Mouse (Mus musculus) layer of hippocampus, adult 8-10 months (tissue): Measurements from ENCODE around the gene Rgs12. TPM values are rescaled to one million over a fixed set of nuclear protein-coding genes. Genes with fewer than 3 reads are reported as not detected.

Experiments used
- DNase-seq, 2 experiments: peaks; one replicate each; pipeline ENCODE4 v3.0.0; 2022; ENCODE audit warnings: low spot score in 2 of 2
- total RNA-seq, 4 experiments: library from RNA; stranded (reverse); gene quantifications; 2 replicates each; pipeline ENCODE4 v1.2.4; 2022

Rgs12 gene
- 10 to 100 TPM; 38.8 to 53.3 (median 42.3) TPM for total RNA-seq

DNA sequence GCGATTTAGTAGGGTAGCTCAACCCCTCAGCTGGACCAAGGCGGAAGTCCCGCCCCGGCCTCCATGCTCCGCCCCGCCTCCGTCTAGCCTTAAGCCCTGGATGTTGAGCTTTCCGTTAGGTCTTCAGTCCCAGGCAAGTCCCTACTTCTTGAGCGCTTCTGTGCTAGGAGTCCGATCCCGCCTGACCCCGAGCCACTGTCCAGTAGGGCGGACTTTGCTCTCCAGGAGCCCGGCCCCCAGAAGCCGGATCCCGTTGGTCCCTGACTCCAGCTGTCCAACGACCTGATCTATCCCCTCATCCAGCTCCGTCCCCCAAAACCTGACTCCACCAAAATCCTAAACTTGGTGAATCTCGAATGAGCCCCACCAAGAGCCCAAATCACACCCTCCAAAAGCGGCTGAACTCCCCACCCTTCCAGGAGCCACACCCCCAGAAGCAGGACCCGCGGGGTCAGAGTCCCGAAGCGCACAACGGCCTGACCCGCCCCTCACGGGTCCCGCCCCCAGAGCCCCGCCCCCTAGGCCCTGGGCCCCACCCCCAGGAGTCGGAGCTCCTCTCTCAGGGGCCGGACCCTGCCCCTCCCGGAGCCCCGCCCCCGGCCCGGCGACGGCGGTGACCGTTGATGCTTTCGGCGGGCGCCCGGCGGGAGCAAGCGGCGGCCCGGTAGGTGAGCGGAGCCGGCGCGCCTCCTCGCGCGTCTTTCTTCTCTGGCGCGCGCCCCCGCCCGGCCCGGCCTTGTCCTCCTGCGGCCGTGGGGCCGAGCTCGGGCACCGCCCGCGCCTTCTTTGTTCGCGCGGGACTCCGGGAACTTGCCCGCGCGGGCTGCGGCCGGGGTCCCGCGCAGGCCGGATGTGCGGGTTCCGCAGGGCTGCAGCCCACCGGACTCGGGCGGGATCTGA, at the start of gene Rgs12:
Rgs12 (plus strand) TSS at position 585 of the 900 bp plus-strand sequence.
- DNase-seq: no peak

DNA sequence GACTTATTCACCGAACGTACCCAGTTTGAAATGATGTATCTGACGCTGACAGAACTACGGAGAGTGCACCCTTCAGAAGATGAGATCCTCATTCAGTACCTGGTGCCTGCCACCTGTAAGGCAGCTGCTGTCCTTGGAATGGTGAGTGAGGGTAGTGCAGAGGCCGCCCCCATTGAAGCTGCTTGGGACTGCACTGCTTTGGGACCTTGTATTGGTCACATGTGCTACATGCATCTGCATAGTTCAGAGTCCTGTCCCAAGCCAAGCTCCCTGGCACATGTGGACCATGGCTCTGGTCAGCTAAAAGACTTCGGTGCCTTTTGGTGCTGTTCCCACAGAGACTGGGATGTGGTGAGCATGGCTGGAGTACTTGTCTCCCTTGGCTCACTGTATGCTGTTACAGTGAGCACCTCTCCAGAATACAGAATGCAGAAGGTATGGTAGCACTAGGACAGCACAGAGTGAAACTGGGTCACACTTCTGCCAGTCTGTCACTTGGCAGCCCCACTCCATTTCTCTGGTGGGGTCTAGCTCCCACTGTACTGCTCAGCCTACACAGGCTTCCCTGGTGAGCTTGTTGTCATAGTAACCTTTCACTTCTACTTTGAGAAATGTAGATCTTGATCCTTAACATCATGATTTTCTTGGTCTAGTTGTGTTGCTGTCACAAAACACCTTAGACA, 49.3 kb upstream of the Rgs12 start:
- DNase-seq: no peak

DNA sequence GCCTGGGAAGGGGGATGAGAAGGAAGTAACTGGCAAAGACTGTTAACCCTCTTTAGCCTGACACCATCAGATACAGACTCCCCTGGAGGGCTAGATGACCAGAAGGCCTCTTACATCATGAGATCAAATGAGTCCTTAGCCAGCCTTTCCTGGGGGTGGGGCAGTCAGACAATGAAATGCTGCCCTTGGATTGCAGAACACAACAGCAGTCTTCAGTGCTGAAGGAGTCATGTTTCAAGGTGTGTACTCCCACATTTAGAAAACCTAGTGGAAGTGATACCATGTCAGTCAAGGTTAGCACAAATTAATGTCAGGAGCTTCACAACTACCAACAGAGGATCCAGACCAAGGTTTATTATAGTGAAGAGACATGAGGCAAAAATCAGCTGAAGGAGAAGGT, 46.9 kb upstream of the Rgs12 start:
- DNase-seq: no peak

DNA sequence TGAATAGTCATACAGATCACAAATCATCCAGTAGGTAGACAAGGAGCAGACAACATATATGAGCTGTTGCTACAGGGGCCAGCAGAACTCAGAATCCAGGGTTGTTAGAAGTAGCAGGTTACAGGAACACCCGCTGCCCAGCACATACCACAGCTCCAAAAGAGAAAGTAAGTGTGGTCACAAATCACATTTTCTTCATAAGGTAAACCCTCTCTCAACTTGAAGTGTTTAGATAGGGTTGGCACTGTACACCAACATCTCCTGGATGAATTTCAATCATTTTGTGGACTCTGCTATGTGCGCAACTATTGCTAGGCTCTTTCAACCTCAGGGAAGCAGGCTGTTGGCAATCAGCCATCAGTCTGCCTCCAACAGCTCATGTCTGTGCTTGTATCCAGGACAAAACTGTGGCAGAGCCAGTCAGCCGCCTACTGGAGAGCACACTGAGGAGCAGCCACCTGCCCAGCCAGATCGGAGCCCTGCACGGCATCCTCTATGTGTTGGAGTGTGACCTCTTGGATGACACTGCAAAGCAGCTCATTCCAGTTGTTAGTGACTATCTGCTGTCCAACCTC, 46.3 kb upstream of the Rgs12 start:
- peak; percentile 59 to 72 for DNase-seq

DNA sequence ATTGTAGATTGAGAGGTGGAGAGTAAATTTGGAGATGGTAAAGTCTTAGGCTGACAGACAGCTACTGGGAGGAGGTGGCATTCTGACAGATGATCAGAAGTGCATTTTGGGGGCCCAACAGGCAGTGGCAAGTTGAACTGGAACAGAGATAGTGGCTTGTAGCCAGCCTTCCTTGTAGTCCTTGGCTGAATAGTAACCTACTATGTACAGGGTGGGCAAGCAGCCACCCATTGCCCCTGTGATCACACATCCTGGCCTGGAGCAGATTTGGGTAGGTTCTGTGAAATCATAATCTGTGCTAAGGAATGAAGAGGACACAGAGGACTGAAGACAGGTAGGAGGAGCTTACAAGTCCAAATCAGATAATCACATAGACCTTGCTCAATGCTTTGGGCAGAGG, 44.8 kb upstream of the Rgs12 start:
- DNase-seq: no peak

DNA sequence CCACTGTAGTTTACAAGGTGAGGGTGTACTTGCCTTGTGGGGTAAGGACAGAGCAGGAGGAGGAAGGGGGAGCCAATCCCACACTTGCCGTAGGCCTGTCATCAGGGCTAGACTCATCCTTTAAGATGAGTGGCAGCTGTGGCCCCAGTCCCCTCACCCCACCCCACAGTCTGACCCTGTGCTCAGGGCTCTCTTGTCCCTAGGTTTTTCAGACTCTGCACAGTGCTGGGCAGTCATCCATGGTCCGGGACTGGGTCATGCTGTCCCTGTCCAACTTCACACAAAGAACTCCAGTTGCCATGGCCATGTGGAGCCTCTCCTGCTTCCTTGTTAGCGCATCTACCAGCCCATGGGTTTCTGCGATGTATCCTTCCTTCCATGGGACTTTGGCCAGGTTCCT, 42.0 kb upstream of the Rgs12 start:
- DNase-seq: no peak

DNA sequence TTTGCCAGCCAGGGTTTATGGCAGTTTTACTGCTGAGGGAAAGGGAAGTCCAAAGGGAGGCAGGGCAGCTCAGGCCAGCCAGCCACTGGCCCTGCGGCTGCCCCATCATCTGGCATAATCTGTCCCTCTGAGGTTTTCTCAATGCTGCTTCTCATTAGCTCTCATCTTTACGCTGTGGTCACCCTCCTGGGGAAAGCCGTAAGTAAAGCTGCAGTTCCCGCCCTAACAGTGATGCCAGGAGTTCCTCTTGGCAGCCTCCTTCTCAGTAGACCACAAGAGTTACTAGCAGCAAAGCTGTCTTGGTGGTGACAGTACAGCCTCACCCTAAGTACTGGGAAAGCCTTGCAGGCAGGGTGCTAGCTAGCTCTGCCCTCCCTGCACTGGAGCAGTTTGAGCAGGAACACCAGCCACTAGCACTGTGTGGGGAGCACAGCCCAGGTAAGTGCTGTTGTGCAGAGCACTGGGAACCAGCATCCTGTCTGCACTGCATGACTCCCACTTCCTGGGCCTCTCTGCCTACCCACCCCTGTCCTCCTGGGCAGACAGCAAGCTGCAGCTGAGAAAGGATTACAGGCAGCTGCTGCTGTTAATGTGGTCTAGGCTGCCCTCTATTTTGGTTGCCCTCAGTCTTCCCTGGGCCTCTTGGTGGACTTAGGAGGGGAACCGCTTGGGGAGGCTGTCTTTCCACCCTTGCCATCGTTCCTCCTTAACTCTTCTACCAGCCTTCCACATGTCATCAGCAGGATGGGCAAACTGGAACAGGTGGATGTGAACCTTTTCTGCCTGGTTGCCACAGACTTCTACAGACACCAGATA, 41.1 kb upstream of the Rgs12 start, which contains the start of gene Msantd1:
Msantd1 (plus strand) TSS at position 103 of the 816 bp plus-strand sequence.
- no peak for DNase-seq

DNA sequence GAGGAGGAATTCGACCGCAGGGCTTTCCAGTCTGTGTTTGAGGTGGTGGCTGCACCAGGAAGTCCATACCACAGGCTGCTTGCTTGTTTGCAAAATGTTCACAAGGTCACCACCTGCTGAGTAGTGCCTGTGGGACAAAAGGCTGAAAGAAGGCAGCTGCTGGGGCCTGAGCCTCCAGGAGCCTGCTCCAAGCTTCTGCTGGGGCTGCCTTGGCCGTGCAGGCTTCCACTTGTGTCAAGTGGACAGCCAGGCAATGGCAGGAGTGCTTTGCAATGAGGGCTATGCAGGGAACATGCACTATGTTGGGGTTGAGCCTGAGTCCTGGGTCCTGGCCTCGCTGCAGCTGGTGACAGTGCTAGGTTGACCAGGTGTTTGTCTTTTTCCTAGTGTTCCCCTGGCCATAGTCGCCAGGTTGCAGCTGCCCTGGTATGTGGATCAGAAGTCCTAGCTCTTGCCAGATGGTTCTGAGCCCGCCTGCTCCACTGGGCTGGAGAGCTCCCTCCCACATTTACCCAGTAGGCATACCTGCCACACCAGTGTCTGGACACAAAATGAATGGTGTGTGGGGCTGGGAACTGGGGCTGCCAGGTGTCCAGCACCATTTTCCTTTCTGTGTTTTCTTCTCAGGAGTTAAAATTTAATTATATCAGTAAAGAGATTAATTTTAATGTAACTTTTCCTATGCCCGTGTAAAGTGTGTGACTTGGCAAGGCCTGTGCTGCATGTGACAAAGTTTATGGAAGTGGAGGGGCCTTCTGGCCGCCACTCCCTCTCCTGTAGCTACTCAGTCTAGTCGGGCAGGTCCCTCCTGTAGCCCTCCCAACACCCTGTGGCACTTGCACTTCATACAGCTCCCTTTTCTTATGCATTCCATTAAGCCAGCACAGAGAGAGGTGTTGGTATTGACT, 40.3 kb upstream of the Rgs12 start:
- DNase-seq: no peak

DNA sequence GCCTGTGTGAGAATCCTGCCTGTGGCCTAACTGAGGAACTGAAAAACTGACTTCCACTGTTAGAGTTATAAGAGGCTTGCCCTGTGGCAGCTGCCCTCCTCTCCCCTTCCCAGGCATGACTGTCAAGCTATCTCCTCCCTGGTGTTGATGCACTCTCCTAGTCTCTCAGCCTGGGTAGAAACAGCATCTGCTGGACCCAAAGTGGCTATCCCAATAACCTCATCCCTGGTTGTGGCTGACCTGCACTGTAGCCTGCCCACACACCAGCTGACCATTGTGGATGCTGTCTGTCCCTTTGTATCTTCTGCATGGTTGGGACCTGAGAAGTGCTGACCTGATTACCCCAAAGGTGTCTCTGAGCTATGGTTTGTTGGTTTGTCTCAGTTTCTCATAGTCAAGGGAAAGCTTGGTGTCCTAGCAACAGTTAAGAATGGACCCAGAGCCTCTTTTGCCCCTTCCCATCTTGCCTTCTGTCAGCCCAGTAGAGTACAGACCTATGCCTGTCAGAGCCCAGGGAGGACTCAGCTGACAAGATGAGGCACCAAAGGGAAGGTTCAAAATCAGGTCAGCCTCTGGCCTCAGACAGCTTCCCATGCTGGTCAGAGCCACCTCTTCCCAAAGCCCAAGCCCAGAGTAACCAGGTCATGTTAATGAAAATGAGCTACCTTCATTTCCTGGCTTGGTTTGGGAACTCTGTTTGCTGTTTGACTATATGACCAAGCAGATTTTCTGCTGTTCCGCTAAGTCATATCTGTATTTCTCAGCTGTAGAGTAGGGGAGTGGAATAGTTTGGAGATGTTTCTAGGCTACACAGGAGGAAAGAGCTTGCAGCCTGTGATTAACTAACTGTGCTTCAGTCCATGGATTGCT, 39.4 kb upstream of the Rgs12 start:
- no peak for DNase-seq

DNA sequence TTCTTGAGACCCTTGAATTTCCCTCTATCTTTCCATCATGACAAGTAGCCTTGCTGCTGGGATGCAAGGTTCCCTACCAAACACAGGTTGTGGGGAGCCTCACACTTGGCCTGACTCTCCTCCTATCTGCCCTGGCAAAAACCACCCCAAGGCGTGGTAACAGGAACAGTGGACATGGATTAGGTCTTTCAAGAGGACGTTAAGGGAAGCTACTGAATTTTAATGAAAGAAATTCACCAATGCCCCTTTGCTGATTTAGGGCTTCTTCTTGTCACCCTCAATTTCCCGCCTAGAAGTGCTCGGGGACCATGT, 38.8 kb upstream of the Rgs12 start:
- DNase-seq: no peak

DNA sequence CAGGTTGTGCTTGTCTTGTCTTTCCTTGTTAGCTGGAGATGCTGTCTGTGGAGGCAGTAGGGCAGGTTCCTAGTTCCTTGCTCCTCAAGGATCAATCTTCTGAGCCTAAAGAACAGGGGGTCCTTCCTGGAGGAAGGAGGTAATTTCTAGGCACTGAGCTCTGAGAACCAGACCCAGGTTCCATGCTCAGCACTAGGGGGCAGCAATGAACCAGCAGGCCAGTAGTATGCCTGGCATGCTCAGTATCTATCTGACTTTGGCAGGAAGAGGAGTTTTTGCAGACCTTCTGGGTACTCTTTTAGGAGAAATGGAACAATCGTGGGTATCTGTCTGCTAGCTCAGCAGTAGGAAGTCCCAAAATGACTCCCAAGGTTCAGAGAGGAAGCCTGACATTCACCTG, 33.4 kb upstream of the Rgs12 start:
- peak; percentile 64 to 81 for DNase-seq

DNA sequence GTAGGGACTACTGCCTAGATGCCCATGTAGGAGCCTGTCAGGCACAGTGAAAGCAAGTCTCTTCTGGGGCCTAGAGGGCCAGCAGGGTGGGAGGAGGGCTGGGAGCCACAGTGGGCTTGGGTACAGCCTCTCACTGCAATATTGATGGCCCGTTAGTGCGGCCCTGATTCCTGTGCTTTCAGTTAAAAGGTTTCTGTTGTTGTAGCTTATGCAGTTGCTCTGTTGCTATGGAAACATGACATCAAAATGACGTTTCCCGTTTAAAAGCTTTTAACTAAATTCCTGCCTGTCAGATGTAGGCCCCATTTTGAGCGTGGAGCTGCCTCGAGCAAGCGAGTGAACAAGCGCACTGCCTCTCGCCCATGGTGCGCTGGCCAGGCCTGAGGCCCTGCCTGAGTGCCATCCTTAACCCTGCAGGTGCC, 32.0 kb upstream of the Rgs12 start:
- DNase-seq: peak in 1 of 2 experiments; percentile 31

DNA sequence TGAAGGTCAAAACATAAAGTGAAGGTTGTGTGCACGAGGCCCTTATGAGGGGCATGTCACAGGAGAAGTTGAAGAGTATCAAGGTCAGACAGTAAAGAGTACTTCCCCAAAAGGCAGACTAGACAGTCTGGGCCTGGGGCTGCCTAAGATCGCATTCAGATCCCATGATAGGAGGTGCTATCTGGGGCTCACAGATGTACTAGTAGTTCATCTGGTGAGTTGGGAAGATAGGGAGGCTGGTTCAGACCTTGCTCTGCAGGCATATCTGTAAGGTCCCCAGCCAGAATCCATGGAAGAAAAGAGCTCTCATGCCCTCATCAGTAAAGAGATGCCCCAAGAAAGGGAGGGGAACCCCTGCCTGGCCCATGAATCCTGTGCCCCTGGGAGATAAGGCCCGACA, 30.5 kb upstream of the Rgs12 start:
- no peak for DNase-seq

DNA sequence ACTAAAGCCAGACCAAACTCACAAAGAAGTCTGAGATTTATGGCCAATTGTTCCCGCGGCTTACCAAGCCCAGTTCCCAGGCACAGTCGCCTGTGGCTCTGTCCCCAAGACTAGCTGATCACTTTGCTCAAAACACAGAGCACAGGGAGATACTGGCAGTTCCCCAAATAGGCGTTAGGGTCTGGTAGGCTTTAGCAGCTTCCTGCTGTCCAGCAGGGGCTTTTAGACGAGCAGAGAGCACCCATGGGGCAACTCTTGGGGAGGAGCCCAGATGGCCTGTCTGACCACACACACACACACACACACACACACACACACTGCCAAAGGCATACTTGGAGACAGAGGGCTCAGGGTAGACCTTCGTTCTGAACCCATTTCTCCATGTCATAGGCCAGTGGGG, 26.7 kb upstream of the Rgs12 start:
- DNase-seq: no peak

DNA sequence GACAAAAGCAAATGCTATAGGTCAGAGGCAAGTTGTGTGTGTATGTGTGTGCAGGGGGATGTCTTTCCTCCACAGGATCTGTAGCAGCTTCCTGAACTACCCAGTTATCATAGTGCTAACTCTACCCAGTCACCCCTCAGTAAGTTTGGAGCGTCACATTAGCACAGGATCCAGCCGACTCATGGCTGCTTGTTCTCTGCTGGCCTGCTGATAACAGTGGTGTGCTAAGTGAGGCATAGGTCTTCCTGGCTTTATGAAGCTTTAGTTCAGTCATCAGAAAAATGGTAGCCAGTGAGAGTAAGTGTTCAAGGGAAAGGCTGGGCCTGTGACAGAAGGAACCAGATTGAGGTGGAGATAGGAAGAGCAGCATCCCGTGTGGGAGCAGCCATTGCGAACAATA, 25.3 kb upstream of the Rgs12 start:
- no peak for DNase-seq

DNA sequence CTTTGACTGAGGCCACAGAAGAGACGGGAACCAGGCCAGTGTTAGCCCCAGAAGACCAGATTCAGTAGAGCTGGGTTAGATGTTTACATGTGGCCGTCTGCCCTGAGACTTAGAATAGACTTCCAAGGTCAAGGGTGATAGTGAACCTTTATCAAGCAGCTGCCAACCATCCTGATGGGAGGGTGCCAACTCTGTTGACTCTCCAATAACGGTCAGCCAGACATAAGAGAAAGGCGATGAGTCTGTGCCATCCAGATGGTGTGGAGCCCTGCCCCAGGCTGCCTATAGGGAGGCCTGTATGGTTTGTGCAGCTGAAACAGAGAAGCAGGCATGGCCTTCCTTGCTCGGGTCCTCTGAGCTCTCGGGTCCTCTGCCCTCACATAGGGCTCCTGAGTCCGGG, 24.7 kb upstream of the Rgs12 start:
- no peak for DNase-seq

DNA sequence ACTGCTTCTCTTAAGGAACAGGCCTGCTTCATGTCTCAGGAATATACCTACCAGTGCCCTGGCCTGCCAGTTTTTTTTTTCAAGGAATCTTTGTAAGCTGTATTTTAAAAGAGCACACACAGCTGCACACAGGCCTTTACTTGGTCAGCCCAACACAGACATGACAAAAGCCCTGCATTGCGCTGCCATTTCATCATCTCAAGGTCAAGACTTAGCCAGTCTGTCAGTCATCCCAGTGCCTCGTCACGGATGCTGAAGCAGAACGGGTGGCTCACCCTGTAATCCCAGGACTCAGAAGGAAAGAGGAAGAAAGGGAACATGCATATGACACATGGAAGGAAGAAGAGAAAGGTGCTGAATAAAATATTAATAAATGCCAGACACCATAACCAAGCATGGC, 21.6 kb upstream of the Rgs12 start:
- no peak for DNase-seq

DNA sequence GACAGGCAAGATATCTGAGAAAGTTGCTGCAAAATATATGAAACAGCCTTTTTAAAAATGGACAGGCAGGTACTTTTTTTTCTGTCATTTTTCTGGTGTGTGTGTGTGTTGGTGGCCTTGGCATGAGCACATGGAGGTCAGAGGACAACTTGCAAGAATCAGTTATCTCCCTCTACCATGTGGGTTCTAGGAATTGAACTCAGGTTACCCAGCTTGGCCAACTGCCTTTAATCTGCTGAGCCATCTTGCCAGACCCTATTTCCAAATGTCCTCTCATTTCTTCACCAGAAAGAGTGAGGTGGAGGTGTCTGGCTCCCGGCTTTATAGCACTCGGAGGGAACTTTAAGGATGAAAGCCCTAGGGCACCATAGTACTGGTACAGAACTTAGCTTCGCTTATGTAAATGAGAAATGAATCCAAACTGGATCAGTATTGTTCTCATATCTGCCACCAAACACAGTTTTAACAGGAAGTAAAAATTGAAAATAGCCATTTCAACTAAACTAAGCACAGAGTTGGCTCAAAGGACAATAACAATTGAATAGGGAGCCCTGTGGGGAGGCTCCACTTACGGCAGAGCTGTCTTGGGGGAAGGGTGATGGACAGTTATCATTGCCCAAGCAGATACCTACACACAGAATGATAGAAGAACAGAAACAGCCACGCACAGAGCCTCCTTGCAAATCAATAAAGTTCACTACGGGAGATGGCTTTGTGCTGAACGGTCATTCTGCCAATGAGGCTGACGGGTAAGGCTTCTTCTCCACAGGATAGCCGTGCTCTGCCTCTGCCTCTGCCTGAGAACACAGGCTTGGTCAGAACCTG, 18.9 kb upstream of the Rgs12 start:
- DNase-seq: no peak

DNA sequence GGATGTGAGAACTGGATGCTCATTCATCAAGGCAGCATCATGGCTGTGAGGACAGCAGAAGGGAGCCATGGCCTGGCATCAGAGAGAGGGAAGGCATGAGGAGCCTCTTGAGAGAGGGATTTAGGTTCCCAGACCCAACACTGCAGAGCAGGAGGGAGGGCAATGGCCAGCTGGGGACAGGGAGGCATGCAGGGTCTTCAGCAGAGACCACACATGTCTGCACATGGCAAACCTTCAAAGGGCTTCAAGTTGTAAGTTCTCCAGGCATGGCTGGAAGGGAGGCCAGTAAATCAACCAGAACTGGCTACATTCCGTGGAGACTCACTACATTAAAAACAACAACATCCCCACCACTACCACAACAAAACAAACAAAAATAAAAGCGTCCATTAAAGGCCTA, 18.2 kb upstream of the Rgs12 start:
- no peak for DNase-seq
